31 mouse cellular contexts compared by ENCODE assay signal in the genomic region with DNA sequence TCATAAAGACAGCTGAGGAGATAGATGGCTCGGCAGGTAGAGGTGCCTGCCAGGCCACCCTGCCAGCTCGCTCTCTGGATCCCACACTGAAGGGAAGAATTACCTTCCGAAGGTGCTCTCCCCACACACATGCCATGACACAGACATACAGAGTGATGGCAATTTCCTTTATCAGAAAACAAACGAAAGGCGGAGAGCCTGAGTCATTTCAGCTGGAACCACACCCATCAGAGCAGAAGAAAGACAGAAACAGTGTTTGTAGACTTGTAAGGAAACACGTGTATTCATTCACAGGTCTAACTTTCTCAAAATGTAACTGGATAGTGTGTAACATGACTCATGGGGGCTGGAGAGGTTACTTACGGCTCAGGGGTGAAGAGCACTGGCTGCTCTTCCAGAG. TPM values are rescaled to one million over a fixed set of nuclear protein-coding genes. Genes with fewer than 3 reads are reported as not detected.
DNase-seq lines count a peak whose midpoint lies in the region; ATAC-seq and TF ChIP-seq lines count a peak whose summit lies in the region.
"Had no signal": no experiment of that assay in that cellular context is flagged by ENCODE, and none has a peak within 500 bp of the region (broad histone marks: within the 10 kb centered on the region; RNA-seq: fewer than 3 reads in every experiment).

No protein-coding gene starts in this region.

- TF ChIP-seq EP300 in MEL (IDR thresholded peaks at IDR 0.05; ENCODE audit: low read depth in 1 of 2, low read length in 2 of 2) = no peak

- no peak overlapping the region for H3K4me3 ChIP-seq in heart, embryonic 13.5 days
- H3K4me3 ChIP-seq in MEL (ENCODE audit: control insufficient read depth in 1 of 2, insufficient read depth in 1 of 2, low read depth in 2 of 2, low read length in 2 of 2) = no peak overlapping the region
- H3K4me3 ChIP-seq in liver, embryonic 16.5 days (ENCODE audit: low read depth, low read length) = no peak overlapping the region
- H3K4me3 ChIP-seq: erythroblast, embryonic 14.5 days; forebrain, embryonic 12.5 days; hindbrain, embryonic 12.5 days; limb, embryonic 13.5 days; midbrain, embryonic 12.5 days; myocyte; neural tube, embryonic 12.5 days had no signal

- DNase-seq in heart, postnatal 36 days = no peak
- peak; percentile 55 for DNase-seq in MEL (ENCODE audit: low read depth, low spot score)
- no peak for DNase-seq in gastrocnemius, postnatal 25 days
- no peak for DNase-seq in lung, postnatal 14 days
- DNase-seq: adrenal gland, adult 8-10 months; cerebellum, adult 18-20 months; cerebellum, postnatal 14 days; forebrain, postnatal 0 days; gastrocnemius, postnatal 14 days; heart, adult 11 months; heart, postnatal 14 days; kidney, adult 11 months; kidney, postnatal 14 days; lung, adult 2 months; right cerebral cortex, adult 18-20 months; spleen, adult 18-20 months; thymus, adult 2 months; thymus, postnatal 36 days had no signal

- 82% methylated on average over 7 of the region's 7 CpGs for WGBS in heart, embryonic 13.5 days
- 54% methylated on average over 7 of the region's 7 CpGs for WGBS in liver, embryonic 16.5 days (ENCODE audit: insufficient replicate concordance)

- no peaks in the 10 kb centered on the region for H3K9me3 ChIP-seq in heart, embryonic 13.5 days
- H3K9me3 ChIP-seq in MEL (replicated peaks; ENCODE audit: insufficient read depth, low read length) = no peaks in the 10 kb centered on the region
- no peaks in the 10 kb centered on the region for H3K9me3 ChIP-seq in liver, embryonic 16.5 days (replicated peaks; ENCODE audit: control insufficient read depth, low read length)
- H3K9me3 ChIP-seq: forebrain, embryonic 12.5 days; hindbrain, embryonic 12.5 days; limb, embryonic 13.5 days; midbrain, embryonic 12.5 days; neural tube, embryonic 12.5 days had no signal

- no peak for TF ChIP-seq POLR2A in MEL (IDR thresholded peaks at IDR 0.05; ENCODE audit: control insufficient read depth in 1 of 2, insufficient read depth in 1 of 2, low read depth in 1 of 2, low read length in 2 of 2, poor library complexity in 1 of 2)

- intact Hi-C loops in heart, postnatal 36 days (cut with DNase I) = no loop called here

- no peak overlapping the region for H3K9ac ChIP-seq in heart, embryonic 13.5 days
- H3K9ac ChIP-seq in MEL (ENCODE audit: control insufficient read depth, low read depth, low read length, poor library complexity, severe bottlenecking) = no peak overlapping the region
- H3K9ac ChIP-seq in liver, embryonic 16.5 days (ENCODE audit: low read depth, low read length) = no peak overlapping the region
- H3K9ac ChIP-seq: forebrain, embryonic 12.5 days; forebrain, postnatal 0 days; hindbrain, embryonic 12.5 days; limb, embryonic 13.5 days; midbrain, embryonic 12.5 days; neural tube, embryonic 12.5 days had no signal

- H3K79me2 ChIP-seq in MEL (ENCODE audit: control insufficient read depth, insufficient read depth, low read length, poor library complexity) = no peaks in the 10 kb centered on the region

- H3K27me3 ChIP-seq in heart, embryonic 13.5 days (replicated peaks) = no peaks in the 10 kb centered on the region
- no peaks in the 10 kb centered on the region for H3K27me3 ChIP-seq in MEL (ENCODE audit: control insufficient read depth in 1 of 2, insufficient read depth in 2 of 2, low read length in 2 of 2)
- H3K27me3 ChIP-seq in liver, embryonic 16.5 days (ENCODE audit: control insufficient read depth, insufficient read depth, low read depth, low read length) = no peaks in the 10 kb centered on the region
- H3K27me3 ChIP-seq: forebrain, embryonic 12.5 days; hindbrain, embryonic 12.5 days; limb, embryonic 13.5 days; midbrain, embryonic 12.5 days; neural tube, embryonic 12.5 days had no signal

- H3K4me1 ChIP-seq in heart, embryonic 13.5 days = no peaks in the 10 kb centered on the region
- 0 out of 4 replicates have a peak, but pooled peaks cover 0 to 3% of the 10 kb centered on the region in 2 experiments for H3K4me1 ChIP-seq in MEL (ENCODE audit: control insufficient read depth in 1 of 2, insufficient read depth in 2 of 2, low read length in 2 of 2)
- peaks cover 9% of the 10 kb centered on the region for H3K4me1 ChIP-seq in liver, embryonic 16.5 days (ENCODE audit: control insufficient read depth, low read depth, low read length)
- H3K4me1 ChIP-seq: forebrain, embryonic 12.5 days; hindbrain, embryonic 12.5 days; limb, embryonic 13.5 days; midbrain, embryonic 12.5 days; neural tube, embryonic 12.5 days had no signal

- peak overlapping the region; percentile 48 for H3K27ac ChIP-seq in heart, embryonic 13.5 days (replicated peaks)
- no peak overlapping the region for H3K27ac ChIP-seq in MEL (ENCODE audit: control insufficient read depth, low read depth, low read length)
- H3K27ac ChIP-seq in liver, embryonic 16.5 days (ENCODE audit: low read length) = no peak overlapping the region; the same call in 1 of the 2 replicates
- H3K27ac ChIP-seq: forebrain, embryonic 12.5 days; hindbrain, embryonic 12.5 days; hindbrain, postnatal 0 days; limb, embryonic 13.5 days; midbrain, embryonic 12.5 days; neural tube, embryonic 12.5 days had no signal

- ATAC-seq in heart, embryonic 13.5 days (ENCODE audit: extremely low read depth, insufficient number of reproducible peaks, low FRiP score, low TSS enrichment) = no peak
- ATAC-seq in erythroid progenitor cell, adult 5-6 weeks (replicated peaks; ENCODE audit: low FRiP score, poor library complexity, severe bottlenecking) = 0 out of 2 replicates have a peak, but pooled peaks have one; percentile 34
- no peak for ATAC-seq in liver, embryonic 16.5 days (ENCODE audit: low read depth)
- ATAC-seq in frontal cortex, adult (ENCODE audit: low TSS enrichment) = no peak
- ATAC-seq: CD4-positive, CD25-positive, alpha-beta regulatory T cell, adult 4 months; forebrain, postnatal 0 days; hindbrain, postnatal 0 days had no signal

- peaks cover 97% of the 10 kb centered on the region for H3K36me3 ChIP-seq in heart, embryonic 13.5 days
- peaks cover 8 to 51% of the 10 kb centered on the region in 2 experiments for H3K36me3 ChIP-seq in MEL (ENCODE audit: control insufficient read depth in 1 of 2, insufficient read depth in 2 of 2, low read length in 2 of 2)
- H3K36me3 ChIP-seq in liver, embryonic 16.5 days (ENCODE audit: control insufficient read depth, insufficient read depth) = peaks cover 40% of the 10 kb centered on the region

- no peak for TF ChIP-seq RAD21 in MEL (IDR thresholded peaks at IDR 0.05; ENCODE audit: low read depth, low read length)

- peak overlapping the region; percentile 24 for H3K4me2 ChIP-seq in heart, embryonic 13.5 days
- peak overlapping the region; percentile 31; the same call in 1 of the 2 replicates for H3K4me2 ChIP-seq in liver, embryonic 16.5 days (ENCODE audit: low read depth, low read length)
- H3K4me2 ChIP-seq: forebrain, embryonic 12.5 days; hindbrain, embryonic 12.5 days; limb, embryonic 13.5 days; midbrain, embryonic 12.5 days; neural tube, embryonic 12.5 days had no signal

- no peak for TF ChIP-seq CTCF in MEL (IDR thresholded peaks at IDR 0.05 in 2 of 3, conservative IDR thresholded peaks at IDR 0.05 in 1 of 3; ENCODE audit: control insufficient read depth in 1 of 3, insufficient read depth in 1 of 3, low read depth in 2 of 3, low read length in 3 of 3, poor library complexity in 1 of 3, severe bottlenecking in 1 of 3)

TF ChIP-seq in MEL, 35 proteins besides CTCF, POLR2A, EP300 and RAD21:
- TF ChIP-seq SIN3A (IDR thresholded peaks at IDR 0.05; ENCODE audit: low read length) = peak; percentile 42
- no peak for TF ChIP-seq CHD1 (IDR thresholded peaks at IDR 0.05; ENCODE audit: low read depth, low read length)
- TF ChIP-seq MAX (IDR thresholded peaks at IDR 0.05; ENCODE audit: low read length) = peak; percentile 68
- TF ChIP-seq MAZ (IDR thresholded peaks at IDR 0.05; ENCODE audit: low read depth, low read length) = no peak
- TF ChIP-seq ETS1 (IDR thresholded peaks at IDR 0.05; ENCODE audit: low read depth, low read length) = peak; percentile 61

RNA-seq across cellular contexts. Expression of a gene that starts 18.6 kb away (rescaled TPM):
- polyA plus RNA-seq in heart, embryonic 13.5 days (2015; fragmentation: Nextera tagmentation; extraction: Ambion mirVana) = 28.3 and 31.1 TPM in 2 replicates
- total RNA-seq in heart, postnatal 36 days (2021) = 10 to 100 TPM; 20.3 to 24.6 TPM
- total RNA-seq in MEL (2012; rRNA removed) = 93.8 and 97.9 TPM in 2 replicates
- polyA plus RNA-seq in MEL (2012; ENCODE audit: insufficient read depth in 1 of 2, insufficient read length in 2 of 2, low read depth in 1 of 2, low replicate concordance in 2 of 2, missing spikeins in 1 of 2) = 10 to 100 TPM in 1 of 2 experiments, not detected in 1; 88.6 TPM
- total RNA-seq in erythroid progenitor cell, adult 5-6 weeks (2015; ENCODE audit: low replicate concordance) = 8.3 and 20.5 TPM in 2 replicates
- total RNA-seq in erythroid progenitor cell, adult 5-6 weeks (2017; ENCODE audit: low replicate concordance) = 12.3 and 12.8 TPM in 2 replicates
- 18.5 and 21.3 TPM in 2 replicates for polyA plus RNA-seq in liver, embryonic 16.5 days (2015; fragmentation: Nextera tagmentation; extraction: Ambion mirVana)
- total RNA-seq in gastrocnemius, postnatal 25 days (2021) = 10 to 100 TPM; 24.6 to 26.0 TPM

RNA-seq across cellular contexts. Expression of a gene that starts 49.3 kb away (rescaled TPM):
- polyA plus RNA-seq in heart, embryonic 13.5 days (2015; fragmentation: Nextera tagmentation; extraction: Ambion mirVana) = 13.4 and 13.6 TPM in 2 replicates
- 10 to 100 TPM; 23.8 to 27.8 TPM for total RNA-seq in heart, postnatal 36 days (2021)
- 33.2 and 35.6 TPM in 2 replicates for total RNA-seq in MEL (2012; rRNA removed)
- 100 to 1,000 TPM in 1 of 2 experiments, 10 to 100 TPM in 1; 43.9 to 191 TPM for polyA plus RNA-seq in MEL (2012; ENCODE audit: insufficient read depth in 1 of 2, insufficient read length in 2 of 2, low read depth in 1 of 2, low replicate concordance in 2 of 2, missing spikeins in 1 of 2)
- total RNA-seq in erythroid progenitor cell, adult 5-6 weeks (2015; ENCODE audit: low replicate concordance) = 146 and 189 TPM in 2 replicates
- total RNA-seq in erythroid progenitor cell, adult 5-6 weeks (2017; ENCODE audit: low replicate concordance) = 117 and 168 TPM in 2 replicates
- 11.4 and 11.6 TPM in 2 replicates for polyA plus RNA-seq in liver, embryonic 16.5 days (2015; fragmentation: Nextera tagmentation; extraction: Ambion mirVana)
- total RNA-seq in gastrocnemius, postnatal 25 days (2021) = 10 to 100 TPM; 16.9 to 17.6 TPM
